Mouse (Mus musculus): Measurements from ENCODE around the gene Tmem178b.

- TF ChIP-seq CTCF (IDR thresholded peaks at IDR 0.05; ENCODE audit: insufficient read depth, low read depth, low read length) (no peak), POLR2A (IDR thresholded peaks at IDR 0.05; ENCODE audit: insufficient read depth, low read depth, low read length) (no peak)
These were observed 248.4 kb downstream of the Tmem178b start for GRCm38 (mm10) chr6:40121494-40121893.

Data from olfactory bulb, adult 2 months (tissue).